ENCODE assay signal across 14 mouse cellular contexts in the genomic region with DNA sequence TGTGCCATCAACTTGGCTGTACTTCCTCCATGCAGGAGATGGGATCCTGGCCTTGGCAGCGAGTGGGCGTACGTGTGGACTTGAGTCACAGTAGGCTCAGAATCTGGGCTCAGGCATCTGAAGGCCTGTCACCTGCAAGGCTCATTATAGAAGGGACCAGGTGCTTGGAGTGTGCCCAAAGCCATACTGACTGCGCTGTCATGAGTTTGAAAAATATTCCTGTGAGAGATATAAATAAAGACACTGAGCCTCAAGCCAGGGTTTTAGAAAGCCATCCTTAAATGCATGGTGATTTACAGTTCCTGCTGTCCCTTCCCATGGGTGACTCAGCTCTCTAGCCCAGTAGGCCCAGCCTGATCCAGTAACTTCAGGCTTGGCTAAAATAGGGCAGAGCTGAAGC. TPM values are rescaled to one million over a fixed set of nuclear protein-coding genes. Genes with fewer than 3 reads are reported as not detected.
DNase-seq lines count a peak whose midpoint lies in the region; ATAC-seq lines count a peak whose summit lies in the region.
"Had no signal": no experiment of that assay in that cellular context is flagged by ENCODE, and none has a peak within 500 bp of the region (broad histone marks: within the 10 kb centered on the region; RNA-seq: fewer than 3 reads in every experiment).

No protein-coding gene starts in this region.

- 81% methylated on average over 4 of the region's 4 CpGs for WGBS in limb, embryonic 13.5 days
- 90% methylated on average over 4 of the region's 4 CpGs for WGBS in limb, embryonic 10.5 days
- 82% methylated on average over 4 of the region's 4 CpGs for WGBS in liver, embryonic 11.5 days

- intact Hi-C loops in gastrocnemius, postnatal 36 days (cut with DNase I) = loop anchor here (5.0 to 10.0 kb wide), 2 partner anchors 89 to 308 kb away; no protein-coding TSS in a partner anchor

- no peak for ATAC-seq in limb, embryonic 13.5 days (ENCODE audit: low FRiP score, low read depth)
- no peak for ATAC-seq in liver, embryonic 11.5 days (replicated peaks; ENCODE audit: low FRiP score)

- DNase-seq in adrenal gland, adult (ENCODE audit: inconsistent age in 2 of 2, low spot score in 1 of 2) = peak; percentile 22 to 73
- DNase-seq in adrenal gland, postnatal 4 days (ENCODE audit: low spot score in 2 of 2) = no peak
- no peak for DNase-seq in limb, embryonic 10.5 days (ENCODE audit: low spot score)
- peak; percentile 54 to 65 for DNase-seq in gastrocnemius, postnatal 36 days
- DNase-seq in telencephalon, adult 2 months (ENCODE audit: low read depth, low spot score) = peak; percentile 72
- no peak for DNase-seq in testis, postnatal 10 days (ENCODE audit: low spot score)
- DNase-seq in liver, embryonic 11.5 days (ENCODE audit: low spot score) = no peak
- DNase-seq: kidney, postnatal 25 days; liver, embryonic 13.5 days had no signal

- no peaks in the 10 kb centered on the region for H3K9me3 ChIP-seq in limb, embryonic 13.5 days
- H3K9me3 ChIP-seq in limb, embryonic 10.5 days (replicated peaks) = no peaks in the 10 kb centered on the region
- no peaks in the 10 kb centered on the region for H3K9me3 ChIP-seq in liver, embryonic 11.5 days (ENCODE audit: control insufficient read depth, low read length)
- H3K9me3 ChIP-seq: G1E; hindbrain, embryonic 15.5 days; liver, embryonic 13.5 days had no signal

- H3K27me3 ChIP-seq in limb, embryonic 13.5 days = peaks cover 3% of the 10 kb centered on the region; the same call in 1 of the 2 replicates
- H3K27me3 ChIP-seq in limb, embryonic 10.5 days (ENCODE audit: low read depth, poor library complexity, severe bottlenecking) = 0 out of 2 replicates have a peak, but pooled peaks cover 2% of the 10 kb centered on the region
- H3K27me3 ChIP-seq in liver, embryonic 11.5 days (replicated peaks; ENCODE audit: control insufficient read depth, insufficient read depth, low read length) = no peaks in the 10 kb centered on the region
- H3K27me3 ChIP-seq: hindbrain, embryonic 15.5 days; liver, embryonic 13.5 days had no signal

- no peaks in the 10 kb centered on the region for H3K36me3 ChIP-seq in limb, embryonic 13.5 days
- no peaks in the 10 kb centered on the region for H3K36me3 ChIP-seq in limb, embryonic 10.5 days
- H3K36me3 ChIP-seq in liver, embryonic 11.5 days (ENCODE audit: control insufficient read depth, insufficient read depth, low read length) = no peaks in the 10 kb centered on the region
- H3K36me3 ChIP-seq: G1E; hindbrain, embryonic 15.5 days; liver, embryonic 13.5 days had no signal

- H3K4me1 ChIP-seq in limb, embryonic 13.5 days = peaks cover 40% of the 10 kb centered on the region
- H3K4me1 ChIP-seq in limb, embryonic 10.5 days = peaks cover 31% of the 10 kb centered on the region
- no peaks in the 10 kb centered on the region for H3K4me1 ChIP-seq in liver, embryonic 11.5 days (replicated peaks; ENCODE audit: control insufficient read depth, insufficient read depth, low read length)
- H3K4me1 ChIP-seq: liver, embryonic 13.5 days had no signal

- H3K27ac ChIP-seq in limb, embryonic 13.5 days = peak overlapping the region; percentile 15; the same call in 1 of the 2 replicates
- no peak overlapping the region for H3K27ac ChIP-seq in limb, embryonic 10.5 days
- no peak overlapping the region for H3K27ac ChIP-seq in liver, embryonic 11.5 days (ENCODE audit: low read depth, low read length)
- H3K27ac ChIP-seq: hindbrain, embryonic 15.5 days; liver, embryonic 13.5 days had no signal

- no peak overlapping the region for H3K4me2 ChIP-seq in limb, embryonic 13.5 days (replicated peaks)
- H3K4me2 ChIP-seq in liver, embryonic 11.5 days = no peak overlapping the region
- H3K4me2 ChIP-seq: heart, embryonic 11.5 days; hindbrain, embryonic 15.5 days; liver, embryonic 13.5 days had no signal

- H3K4me3 ChIP-seq in limb, embryonic 13.5 days = no peak overlapping the region
- no peak overlapping the region for H3K4me3 ChIP-seq in limb, embryonic 10.5 days
- H3K4me3 ChIP-seq in liver, embryonic 11.5 days (ENCODE audit: low read depth, low read length) = no peak overlapping the region
- H3K4me3 ChIP-seq: hindbrain, embryonic 15.5 days; liver, embryonic 13.5 days had no signal

- H3K9ac ChIP-seq in limb, embryonic 13.5 days = no peak overlapping the region
- H3K9ac ChIP-seq in liver, embryonic 11.5 days (ENCODE audit: low read depth, low read length) = no peak overlapping the region
- H3K9ac ChIP-seq: hindbrain, embryonic 15.5 days; liver, embryonic 13.5 days had no signal

RNA-seq across cellular contexts. Expression of a gene that starts 49.3 kb away (rescaled TPM):
- not detected for total RNA-seq in adrenal gland, postnatal 4 days (2021)
- not detected in 2 replicates for polyA plus RNA-seq in limb, embryonic 13.5 days (2015; fragmentation: Nextera tagmentation; extraction: Ambion mirVana)
- not detected in 2 replicates for polyA plus RNA-seq in limb, embryonic 10.5 days (2016; fragmentation: Nextera tagmentation; extraction: Ambion mirVana)
- not detected for total RNA-seq in gastrocnemius, postnatal 36 days (2021)
- polyA plus RNA-seq in liver, embryonic 11.5 days (2014; fragmentation: Nextera tagmentation; extraction: Ambion mirVana) = not detected in 2 replicates
- total RNA-seq: G1E had no signal
- polyA plus RNA-seq: G1E; heart, embryonic 11.5 days; hindbrain, embryonic 15.5 days; liver, embryonic 13.5 days; small intestine, adult 2 months had no signal

Comparison
In these comparisons a context has a peak if more than half of its experiments do, and no peak if none do; other contexts are left out.
1. DNase-seq: peak in adrenal gland, adult (2 of 2), gastrocnemius, postnatal 36 days (2 of 2) and telencephalon, adult 2 months (single experiment); none in adrenal gland, postnatal 4 days (0 of 2), limb, embryonic 10.5 days (single experiment), testis, postnatal 10 days (single experiment) and liver, embryonic 11.5 days (single experiment).